Mouse (Mus musculus): ENCODE results near the gene Abcg5.

The Abcg5 gene

GRCm38 (mm10) chr17:84682734-84683717 lies at the start of gene Abcg5:
Gene Abcg5 (minus strand): TSS chr17:84683011.
- no peak for DNase-seq (ENCODE audit: low spot score in 2 of 2)

DNA sequence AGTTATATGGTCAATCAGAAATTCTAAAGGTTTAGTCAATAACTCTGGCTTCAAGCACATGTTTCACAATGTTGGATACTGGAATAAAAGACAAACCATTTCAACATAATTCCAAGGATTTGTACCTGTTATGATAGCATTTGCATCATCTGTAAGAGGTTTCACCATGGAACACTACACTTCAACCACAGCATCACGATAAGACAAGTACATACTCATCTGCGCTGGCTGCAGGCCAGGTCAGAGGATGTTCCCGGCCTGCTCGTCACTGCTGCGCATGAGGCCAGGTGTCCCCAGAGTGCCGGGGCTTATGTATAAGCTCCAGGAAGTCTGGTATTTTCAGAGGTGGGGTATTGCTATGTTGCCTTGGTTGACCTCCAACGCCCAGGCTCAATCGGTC lies 49.8 kb upstream of the Abcg5 start:
- no peak for DNase-seq (ENCODE audit: low spot score in 2 of 2)

DNA sequence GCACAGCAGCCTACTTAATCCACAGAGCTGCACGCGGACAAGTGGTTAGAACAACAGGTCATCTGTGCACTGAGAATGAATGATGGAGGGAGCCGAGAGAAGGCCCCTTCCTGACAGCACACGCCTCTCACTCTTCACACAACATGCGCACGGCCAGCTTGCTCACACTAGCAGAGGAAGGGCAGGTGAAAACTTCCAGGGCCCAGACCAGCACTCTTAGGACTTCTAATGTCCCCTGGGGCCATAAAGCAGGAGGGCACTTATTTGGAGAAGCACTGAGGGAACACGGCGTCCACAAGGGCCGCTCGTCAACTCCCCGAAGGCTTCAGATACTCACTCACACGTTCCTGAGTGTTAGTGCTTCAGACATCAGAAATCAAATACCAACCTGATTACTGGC lies 48.5 kb upstream of the Abcg5 start:
- no peak for DNase-seq (ENCODE audit: low spot score in 2 of 2)

DNA sequence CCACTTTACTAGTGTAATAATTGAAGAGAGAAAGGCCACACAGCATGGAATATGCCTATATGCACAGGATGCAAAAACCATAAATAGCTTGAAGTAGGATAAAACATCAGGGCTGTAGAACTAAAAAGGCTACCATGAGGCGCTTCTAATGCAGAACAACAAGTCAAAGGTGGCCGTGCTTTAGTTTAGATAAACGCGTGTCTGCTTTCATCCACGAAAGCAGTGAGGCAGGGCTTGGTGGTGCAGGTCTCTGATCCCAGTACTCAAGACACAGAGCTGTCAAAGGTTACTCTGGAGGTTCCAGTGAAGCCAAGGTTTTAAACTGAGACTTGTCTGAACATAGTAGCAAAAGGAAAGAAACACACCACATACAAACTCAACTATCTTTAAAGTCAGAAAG lies 46.3 kb upstream of the Abcg5 start:
- no peak for DNase-seq (ENCODE audit: low spot score in 2 of 2)

- DNase-seq (ENCODE audit: low spot score in 2 of 2), result no peak
Measured at GRCm38 (mm10) chr17:84728201-84728911, 45.5 kb upstream of the Abcg5 start.

GRCm38 (mm10) chr17:84725163-84725562 lies 42.4 kb upstream of the Abcg5 start:
- DNase-seq (ENCODE audit: low spot score in 2 of 2), result no peak

GRCm38 (mm10) chr17:84724028-84724427 lies 41.2 kb upstream of the Abcg5 start:
- no peak for DNase-seq (ENCODE audit: low spot score in 2 of 2)

DNA sequence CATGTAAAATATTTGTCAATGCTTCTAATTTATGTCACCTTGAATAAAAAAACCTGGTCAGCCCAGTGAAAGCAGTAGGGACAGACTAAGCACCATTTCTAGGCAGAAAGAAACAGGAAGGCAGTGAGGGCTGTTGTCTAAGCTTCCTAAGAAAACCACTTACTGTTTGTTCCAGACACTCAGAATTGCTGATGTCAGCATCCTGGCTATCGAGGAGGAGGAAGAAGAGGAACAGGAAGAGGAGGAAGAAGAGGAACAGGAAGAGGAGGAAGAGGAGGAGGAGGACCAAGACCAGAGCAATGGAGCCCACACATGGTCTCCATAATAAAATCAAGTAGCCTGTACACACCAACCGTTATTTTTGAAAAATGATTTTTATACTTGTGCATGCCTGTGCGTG lies 36.3 kb upstream of the Abcg5 start:
- no peak for DNase-seq (ENCODE audit: low spot score in 2 of 2)

GRCm38 (mm10) chr17:84717416-84717815 lies 34.6 kb upstream of the Abcg5 start:
- DNase-seq (ENCODE audit: low spot score in 2 of 2), result no peak

DNA sequence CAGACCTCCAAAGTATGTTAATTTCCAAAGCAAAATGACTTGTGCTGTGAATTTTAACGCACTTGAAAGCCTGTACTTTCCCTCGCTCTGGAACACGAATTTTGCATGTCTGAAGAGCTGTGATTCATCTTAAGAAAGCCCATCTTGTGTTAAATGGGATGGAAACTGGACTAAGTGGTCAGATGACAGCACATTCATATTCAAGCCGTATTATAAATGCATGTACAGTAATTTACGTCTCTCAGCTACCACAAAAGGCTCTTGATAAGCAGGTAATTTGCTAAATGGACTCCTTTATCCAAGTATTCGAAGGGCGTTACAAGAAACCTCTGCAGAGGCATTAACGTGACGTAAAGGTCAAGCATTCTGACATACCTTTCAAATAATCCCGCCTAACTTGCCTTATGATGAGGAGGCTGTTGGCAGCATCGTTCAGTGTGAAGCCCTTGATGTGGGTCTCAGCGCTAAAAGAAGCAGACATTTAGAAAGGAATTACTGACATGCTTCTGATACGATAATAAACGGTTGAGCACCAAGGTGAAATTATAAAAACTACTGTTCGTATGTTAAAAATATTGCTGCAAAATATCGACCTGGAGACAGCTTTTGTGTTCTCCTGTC lies 33.6 kb upstream of the Abcg5 start:
- DNase-seq (ENCODE audit: low spot score in 2 of 2), result no peak

DNA sequence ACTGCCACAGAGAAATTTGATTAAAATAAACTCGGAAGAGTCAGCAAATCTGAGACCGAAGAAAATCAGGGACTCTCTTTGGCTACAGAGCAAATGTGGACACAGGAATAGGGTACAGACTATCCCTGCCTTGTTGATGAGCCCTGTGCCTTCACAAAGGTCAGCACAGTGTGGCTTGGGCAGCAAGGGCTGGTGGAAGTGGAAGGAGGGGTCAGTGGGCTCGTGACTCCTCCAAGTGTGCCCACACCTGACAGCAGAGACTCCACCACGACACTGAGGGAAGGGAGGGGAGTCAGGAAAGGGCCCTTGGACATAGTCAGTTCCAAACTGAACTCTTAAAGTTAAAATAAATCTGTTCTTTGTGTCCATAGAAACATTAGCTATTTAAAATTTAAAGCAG lies 32.1 kb upstream of the Abcg5 start:
- DNase-seq (ENCODE audit: low spot score in 2 of 2), result no peak

DNA sequence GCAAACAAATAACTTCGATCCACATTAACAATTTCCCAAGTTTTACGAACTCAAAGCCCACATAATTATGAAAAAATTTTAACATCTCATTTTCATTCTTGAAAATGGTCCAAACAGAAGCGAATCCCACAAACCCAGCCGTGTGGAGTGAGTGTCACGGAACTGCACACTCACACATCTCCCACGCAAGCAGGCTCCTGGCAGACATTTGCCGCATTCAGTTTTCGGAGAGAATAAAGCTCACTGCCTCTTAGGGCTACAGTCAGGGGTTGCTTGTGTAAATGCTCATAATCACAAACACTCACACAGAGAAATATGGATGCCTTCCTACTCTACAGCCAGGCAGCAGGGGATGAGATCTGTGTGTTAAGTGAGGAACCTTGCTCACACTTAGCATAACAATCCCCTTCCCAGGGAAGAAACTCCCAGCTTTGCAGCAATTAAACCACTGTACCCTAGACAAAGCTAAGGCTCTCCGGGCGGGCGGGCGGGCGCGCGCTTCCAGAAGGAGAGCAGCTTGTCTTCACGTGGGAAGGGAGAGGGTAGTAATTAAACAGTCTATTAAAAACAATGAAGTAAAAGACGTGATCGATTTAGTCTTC lies 30.9 kb upstream of the Abcg5 start:
- DNase-seq (ENCODE audit: low spot score in 2 of 2), result no peak

GRCm38 (mm10) chr17:84709403-84709851 lies 26.6 kb upstream of the Abcg5 start:
- peak in 1 of 2 experiments; percentile 30 for DNase-seq (ENCODE audit: low spot score in 2 of 2)

GRCm38 (mm10) chr17:84708818-84709217 lies 26.0 kb upstream of the Abcg5 start:
- no peak for DNase-seq (ENCODE audit: low spot score in 2 of 2)

DNA sequence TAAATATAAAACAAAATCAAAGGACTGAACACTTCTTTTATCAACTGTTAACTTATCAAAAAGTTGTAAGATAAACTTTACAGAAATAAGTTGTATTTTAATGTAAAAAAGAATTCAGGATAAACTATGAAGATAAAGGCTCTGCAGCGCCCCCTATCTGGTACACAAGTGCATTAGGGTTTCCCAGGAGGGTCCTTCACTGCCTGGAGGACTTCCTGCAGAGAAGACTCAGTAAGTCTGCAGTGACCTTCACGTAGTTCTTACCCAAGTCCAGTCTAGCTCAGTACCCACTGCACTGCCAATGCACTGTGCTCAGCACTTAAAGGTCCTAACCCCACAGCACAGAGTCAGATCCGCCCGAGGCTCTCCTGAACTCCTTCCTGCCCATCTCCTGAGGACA lies 24.6 kb upstream of the Abcg5 start:
- DNase-seq (ENCODE audit: low spot score in 2 of 2), result no peak

DNA sequence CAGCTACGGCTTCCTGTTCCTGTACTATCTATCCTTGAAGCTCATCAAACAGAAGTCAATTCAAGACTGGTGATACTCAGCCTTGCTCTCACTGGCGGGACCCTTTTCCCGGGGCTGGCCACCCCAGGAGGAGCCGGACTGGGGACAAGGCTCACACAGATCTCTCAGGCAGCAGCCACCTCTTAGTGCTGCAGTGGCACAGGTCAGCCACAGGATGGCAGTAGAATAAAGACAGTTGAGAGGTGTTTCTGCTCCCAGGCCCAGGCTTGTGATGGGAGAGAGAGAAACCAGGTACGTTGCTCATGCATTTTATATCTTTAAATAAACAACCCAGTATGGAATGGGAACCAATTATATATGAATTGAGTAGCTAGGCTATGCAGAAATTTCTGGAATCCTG lies 15.9 kb upstream of the Abcg5 start:
- peak in 1 of 2 experiments; percentile 22 for DNase-seq (ENCODE audit: low spot score in 2 of 2)

DNA sequence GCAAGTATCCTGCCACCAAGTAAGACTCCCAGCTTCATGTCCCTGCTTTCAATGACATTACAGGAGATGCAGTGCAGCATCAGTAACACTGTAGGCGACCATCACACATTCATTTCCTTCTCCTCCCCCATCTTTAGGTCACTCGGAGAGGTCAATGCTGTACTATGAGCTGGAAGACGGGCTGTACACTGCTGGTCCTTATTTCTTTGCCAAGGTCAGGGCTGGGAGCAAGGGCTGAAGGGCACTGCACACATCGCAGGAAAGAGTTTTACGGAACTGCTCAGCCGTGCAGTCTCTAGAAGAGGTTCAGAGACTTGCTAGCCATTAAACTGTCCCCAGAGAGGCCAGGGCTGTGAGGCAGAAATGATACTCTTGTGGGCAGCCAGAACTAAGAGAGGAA lies 13.7 kb upstream of the Abcg5 start:
- no peak for DNase-seq (ENCODE audit: low spot score in 2 of 2)

DNA sequence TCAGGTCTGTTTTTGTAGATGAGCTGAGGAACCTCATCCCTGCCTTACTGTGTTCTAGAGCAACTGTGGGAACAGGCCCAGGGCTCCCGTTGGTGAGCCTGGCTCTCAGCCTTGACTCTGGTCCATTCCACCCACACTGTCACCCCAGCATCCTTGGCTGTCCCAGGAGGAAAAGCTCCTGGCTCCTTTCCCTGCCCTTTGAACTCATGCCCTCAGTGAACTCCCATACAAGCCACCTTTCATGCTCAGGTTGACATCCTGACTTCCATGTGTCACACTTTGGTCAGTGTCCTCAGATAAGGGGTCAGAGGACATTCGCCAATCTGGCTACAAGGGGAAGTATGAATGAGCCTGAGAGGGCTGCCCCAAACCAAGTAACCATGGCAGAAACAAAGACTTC lies 10.9 kb upstream of the Abcg5 start:
- no peak for DNase-seq (ENCODE audit: low spot score in 2 of 2)

DNA sequence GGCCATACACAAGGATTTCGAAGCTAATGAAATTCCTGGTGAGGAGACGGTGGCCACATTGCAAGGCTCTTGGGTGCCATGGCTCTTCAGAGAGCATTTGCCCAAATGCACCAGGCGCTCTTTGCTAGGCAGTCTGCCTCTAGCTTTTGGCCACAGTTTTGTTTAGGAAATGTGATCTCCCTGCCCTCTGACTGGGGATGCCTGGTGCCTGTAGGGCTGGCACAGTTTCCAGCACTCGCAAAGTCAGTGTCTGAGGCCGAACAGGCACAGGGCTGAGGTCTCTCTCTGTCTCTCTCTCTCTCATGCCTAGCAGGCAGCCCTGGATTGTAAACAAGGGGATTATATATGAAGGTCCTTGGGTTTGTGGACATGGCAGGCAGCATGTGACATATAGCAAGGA lies 7.3 kb upstream of the Abcg5 start:
- no peak for DNase-seq (ENCODE audit: low spot score in 2 of 2)

- DNase-seq (ENCODE audit: low spot score in 2 of 2), result no peak
Measured at GRCm38 (mm10) chr17:84689316-84689715, 6.5 kb upstream of the Abcg5 start.

GRCm38 (mm10) chr17:84688834-84689233 lies 6.0 kb upstream of the Abcg5 start:
- no peak for DNase-seq (ENCODE audit: low spot score in 2 of 2)

DNA sequence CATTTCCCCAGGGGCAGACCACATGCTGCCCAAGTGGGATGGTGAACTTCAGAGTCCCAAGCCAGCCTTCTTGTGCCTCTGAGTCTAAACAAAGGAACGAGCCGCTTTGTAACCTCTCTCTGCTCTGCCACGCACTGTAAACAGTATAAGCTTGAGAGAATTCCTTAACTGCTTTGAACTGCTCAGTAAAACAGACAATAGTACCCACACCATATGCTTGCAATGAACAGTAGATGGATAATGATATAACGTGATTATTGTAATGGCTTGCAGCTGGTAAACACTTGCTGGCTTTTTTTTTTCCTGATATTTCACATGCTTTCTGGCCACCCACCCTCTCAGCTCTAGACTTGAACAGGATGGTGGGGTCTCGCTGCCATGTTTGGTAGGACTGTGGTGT lies 5.2 kb upstream of the Abcg5 start:
- DNase-seq (ENCODE audit: low spot score in 2 of 2), result no peak

Measured in urinary bladder, adult 18-20 months (tissue).